Mouse (Mus musculus): Measurements from ENCODE around the gene Gm28961.
"Not testable (repeated sequence)": the region's sequence is repeated elsewhere in the genome, so short reads cannot be mapped to it uniquely, and the experiment has no call there.

Gm28961 gene

DNA sequence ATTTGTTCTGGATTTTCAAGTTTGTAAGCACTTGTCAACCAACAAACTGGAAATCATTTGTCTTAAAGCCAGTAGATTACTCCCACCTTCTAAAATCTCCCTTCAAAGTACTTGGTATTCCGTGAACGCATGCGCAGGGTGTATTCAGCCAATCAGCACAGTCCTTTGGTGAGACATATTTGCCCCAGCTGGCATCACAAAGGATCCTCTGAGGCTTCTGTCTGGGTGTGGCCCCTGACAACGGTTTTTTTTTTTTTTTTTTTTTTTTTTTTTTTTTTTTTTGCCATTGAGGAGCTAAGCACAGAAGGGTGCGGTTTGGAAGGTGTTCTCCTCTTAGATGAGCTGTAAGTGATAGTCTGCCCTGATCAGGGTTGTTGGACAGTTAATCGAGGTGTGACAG lies at the start of gene Gm28961:
TSS of gene Gm28961 (plus strand) at position 301 of the 400 bp plus-strand sequence.
- not testable (repeated sequence) for DNase-seq

Data from lung, postnatal 36 days (tissue).